Mouse (Mus musculus) cerebellum, adult 2 months (tissue): ENCODE results near the gene Aff4. TPM values are rescaled to one million over a fixed set of nuclear protein-coding genes. Genes with fewer than 3 reads are reported as not detected.

ENCODE experiments used
- DNase-seq, 2 experiments: peaks; one replicate each; pipeline ENCODE4 v3.0.0; 2021
- H3K27ac ChIP-seq: fragments of 200-500 bp; 2 replicates; pipeline ENCODE4 v1.5.1; 2012; ENCODE audit warnings: low read length, control low read depth, inconsistent platforms; ENCODE audit not compliant: insufficient read depth
- H3K27me3 ChIP-seq: fragments of 200-500 bp; 2 replicates; pipeline ENCODE4 v1.6.1; 2012; ENCODE audit warnings: inconsistent platforms, mild to moderate bottlenecking, low read length, moderate library complexity; ENCODE audit not compliant: control insufficient read depth, insufficient read depth
- H3K4me1 ChIP-seq: fragments of 200-500 bp; 2 replicates; pipeline ENCODE4 v1.6.1; 2011; ENCODE audit warnings: low read length; ENCODE audit not compliant: control insufficient read depth, insufficient read depth
- H3K4me3 ChIP-seq: fragments of 200-500 bp; replicated peaks from 2 replicates; pipeline ENCODE3; 2011; ENCODE audit warnings: mild to moderate bottlenecking, low read depth, low read length, control low read depth; ENCODE audit not compliant: insufficient read depth
- CTCF ChIP-seq: fragments of 200-500 bp; IDR thresholded peaks from 2 replicates; pipeline ENCODE4 v1.5.1; 2011; ENCODE audit warnings: low read depth, mild to moderate bottlenecking, control low read depth, low read length, moderate library complexity, borderline replicate concordance; ENCODE audit not compliant: insufficient read depth
- POLR2A ChIP-seq: fragments of 200-500 bp; IDR thresholded peaks from 2 replicates; pipeline ENCODE4 v1.6.1; 2011; ENCODE audit warnings: low read length, control low read depth, borderline replicate concordance; ENCODE audit not compliant: insufficient read depth
- WGBS: fragments of 180-500 bp; shearing (Covaris S2); methylation state at CpG from one replicate; pipeline ENCODE4 v1.1.7; 2018; 5-methylcytosine and 5-hydroxymethylcytosine counted together
- polyA plus RNA-seq: library from polyadenylated mRNA; depleted of rRNA; stranded (reverse); fragments of >200 nt; gene quantifications from 2 replicates; pipeline ENCODE4 v1.2.3, GENCODE M21; 2012

Gene Aff4
- polyA plus RNA-seq, 1 experiment: 48.2 TPM

GRCm38 (mm10) chr11:53345328-53345727 lies 5.3 kb upstream of the Aff4 start:
- TF ChIP-seq CTCF (no peak), POLR2A (no peak)
- Histone ChIP-seq H3K27me3 (no peaks in the 10 kb centered on the region), H3K4me3 (no peak overlapping the region), H3K27ac (no peak overlapping the region), H3K4me1 (no peaks in the 10 kb centered on the region; the same call in 1 of the 2 replicates)
- 63% methylated on average over 5 of the region's 5 CpGs for WGBS
- no peak for DNase-seq

- no peak for TF ChIP-seq POLR2A
- no peak for TF ChIP-seq CTCF
- whole genome bisulfite sequencing: 79% methylated on average over 2 of the region's 2 CpGs
Observed at GRCm38 (mm10) chr11:53345738-53346137, 4.9 kb upstream of the Aff4 start.

GRCm38 (mm10) chr11:53351224-53351942 lies 750 bp downstream of the Aff4 start:
- DNase-seq: peak; percentile 59 to 61
- TF ChIP-seq POLR2A: peak; percentile 19; the same call in 1 of the 2 replicates
- TF ChIP-seq CTCF: no peak
- Histone ChIP-seq H3K27ac (peak overlapping the region; percentile 99), H3K4me1 (no peaks in the 10 kb centered on the region; the same call in 1 of the 2 replicates), H3K27me3 (no peaks in the 10 kb centered on the region), H3K4me3 (peak overlapping the region; percentile 89)
- WGBS: 0% methylated on average over 35 of the region's 35 CpGs

More at GRCm38 (mm10) chr11:53345738-53346137, 4.9 kb upstream of the Aff4 start:
- no peaks in the 10 kb centered on the region for H3K27me3 ChIP-seq
- H3K27ac ChIP-seq: no peak overlapping the region
- no peaks in the 10 kb centered on the region; the same call in 1 of the 2 replicates for H3K4me1 ChIP-seq
- no peak for DNase-seq
- no peak overlapping the region for H3K4me3 ChIP-seq

GRCm38 (mm10) chr11:53351943-53352590 lies 1.4 kb downstream of the Aff4 start:
- Histone ChIP-seq H3K27me3 (no peaks in the 10 kb centered on the region), H3K4me1 (no peaks in the 10 kb centered on the region; the same call in 1 of the 2 replicates), H3K4me3 (peak overlapping the region; percentile 89), H3K27ac (peak overlapping the region; percentile 73)
- peak in 1 of 2 experiments; percentile 18 for DNase-seq
- WGBS: 2% methylated on average over 14 of the region's 14 CpGs
- no peak for TF ChIP-seq POLR2A
- no peak for TF ChIP-seq CTCF

GRCm38 (mm10) chr11:53358504-53359155 lies 8.0 kb downstream of the Aff4 start:
- no peak for TF ChIP-seq CTCF
- no peak for TF ChIP-seq POLR2A
- no peaks in the 10 kb centered on the region; the same call in 1 of the 2 replicates for H3K4me1 ChIP-seq
- no peak for DNase-seq
- no peak overlapping the region for H3K27ac ChIP-seq
- no peak overlapping the region for H3K4me3 ChIP-seq
- 87% methylated on average over 5 of the region's 5 CpGs for WGBS
- no peaks in the 10 kb centered on the region for H3K27me3 ChIP-seq

- no peak for DNase-seq
- Histone ChIP-seq H3K4me1 (no peaks in the 10 kb centered on the region), H3K4me3 (no peak overlapping the region), H3K27me3 (no peaks in the 10 kb centered on the region), H3K27ac (no peak overlapping the region)
- WGBS: 78% methylated on average over 2 of the region's 2 CpGs
- no peak for TF ChIP-seq CTCF
- TF ChIP-seq POLR2A: no peak
Observed at GRCm38 (mm10) chr11:53367032-53367431, 16.4 kb downstream of the Aff4 start.

GRCm38 (mm10) chr11:53378918-53379317 lies 28.3 kb downstream of the Aff4 start:
- TF ChIP-seq CTCF: no peak
- TF ChIP-seq POLR2A: no peak
- Histone ChIP-seq H3K27ac (0 out of 2 replicates have a peak overlapping the region, but pooled peaks have one; percentile 39), H3K4me3 (no peak overlapping the region), H3K27me3 (no peaks in the 10 kb centered on the region), H3K4me1 (no peaks in the 10 kb centered on the region; the same call in 1 of the 2 replicates)
- WGBS: 82% methylated on average over 1 of the region's 1 CpGs
- no peak for DNase-seq
